In genomic region chr13:109662099-109662498, GRCm38 (mm10) we compare ENCODE assay signal across 15 mouse cellular contexts.
DNase-seq lines count a peak whose midpoint lies in the region; ATAC-seq and TF ChIP-seq lines count a peak whose summit lies in the region.
"Had no signal": no experiment of that assay in that cellular context is flagged by ENCODE, and none has a peak within 500 bp of the region (broad histone marks: within the 10 kb centered on the region; RNA-seq: fewer than 3 reads in every experiment).

No protein-coding gene starts in this region.

- ATAC-seq in liver, embryonic 15.5 days (ENCODE audit: insufficient read depth), result no peak
- ATAC-seq: forebrain, embryonic 14.5 days; midbrain, embryonic 15.5 days had no signal

- no peak for DNase-seq in gastrocnemius, adult 2 months
- DNase-seq in gastrocnemius, postnatal 14 days, result no peak
- DNase-seq in kidney, adult 2 months, result peak; percentile 80
- DNase-seq in kidney, postnatal 25 days, result peak; percentile 64 to 80
- DNase-seq in ovary, postnatal 36 days (ENCODE audit: low spot score), result no peak
- no peak for DNase-seq in adrenal gland, postnatal 4 days (ENCODE audit: low spot score in 2 of 2)
- no peak for DNase-seq in urinary bladder, adult 2 months (ENCODE audit: low spot score)
- DNase-seq: adrenal gland, postnatal 36 days; right cerebral cortex, postnatal 25 days had no signal

- H3K4me3 ChIP-seq in gastrocnemius, adult 2 months, result peak overlapping the region; percentile 22
- no peak overlapping the region for H3K4me3 ChIP-seq in kidney, adult 2 months (ENCODE audit: insufficient read depth, low read depth, low read length)
- H3K4me3 ChIP-seq in liver, embryonic 15.5 days (replicated peaks), result no peak overlapping the region
- H3K4me3 ChIP-seq: hindbrain, embryonic 15.5 days; midbrain, embryonic 15.5 days had no signal

- H3K9me3 ChIP-seq in liver, embryonic 15.5 days (replicated peaks), result no peaks in the 10 kb centered on the region
- H3K9me3 ChIP-seq: hindbrain, embryonic 15.5 days; midbrain, embryonic 15.5 days had no signal

- no peak overlapping the region for H3K4me2 ChIP-seq in liver, embryonic 15.5 days
- H3K4me2 ChIP-seq: hindbrain, embryonic 15.5 days; midbrain, embryonic 15.5 days had no signal

- no peaks in the 10 kb centered on the region for H3K36me3 ChIP-seq in kidney, adult 2 months (ENCODE audit: control insufficient read depth, insufficient read depth, low read length)
- H3K36me3 ChIP-seq in liver, embryonic 15.5 days (replicated peaks), result no peaks in the 10 kb centered on the region
- H3K36me3 ChIP-seq: hindbrain, embryonic 15.5 days; midbrain, embryonic 15.5 days had no signal

- intact Hi-C loops in gastrocnemius, adult 2 months (cut with DNase I), result no loop called here
- intact Hi-C loops in gastrocnemius, postnatal 14 days (cut with DNase I; ENCODE audit: low total_unique reads), result no loop called here

- no peak for TF ChIP-seq CTCF in gastrocnemius, adult 2 months (IDR thresholded peaks at IDR 0.05)
- TF ChIP-seq CTCF in kidney, adult 2 months (conservative IDR thresholded peaks at IDR 0.05; ENCODE audit: insufficient read depth, insufficient read length, low read depth, low read length), result no peak

- TF ChIP-seq POLR2A in kidney, adult 2 months (IDR thresholded peaks at IDR 0.05; ENCODE audit: low read depth, low read length), result no peak

- peaks cover 16% of the 10 kb centered on the region; the same call in 1 of the 2 replicates for H3K4me1 ChIP-seq in kidney, adult 2 months (ENCODE audit: control insufficient read depth, insufficient read depth, low read length)
- peaks cover 57% of the 10 kb centered on the region for H3K4me1 ChIP-seq in liver, embryonic 15.5 days (replicated peaks)

- 28% methylated on average over 5 of the region's 5 CpGs for WGBS in kidney, adult 2 months
- WGBS in liver, embryonic 15.5 days (ENCODE audit: insufficient replicate concordance), result 66% methylated on average over 5 of the region's 5 CpGs

- H3K27me3 ChIP-seq in kidney, adult 2 months (replicated peaks; ENCODE audit: control insufficient read depth, insufficient read depth, low read length), result no peaks in the 10 kb centered on the region
- H3K27me3 ChIP-seq in liver, embryonic 15.5 days, result no peaks in the 10 kb centered on the region
- H3K27me3 ChIP-seq: CH12.LX; hindbrain, embryonic 15.5 days; midbrain, embryonic 15.5 days had no signal

- H3K9ac ChIP-seq in liver, embryonic 15.5 days, result no peak overlapping the region
- H3K9ac ChIP-seq: hindbrain, embryonic 15.5 days; midbrain, embryonic 15.5 days had no signal

- peak overlapping the region; percentile 73 for H3K27ac ChIP-seq in gastrocnemius, adult 2 months
- no peak overlapping the region for H3K27ac ChIP-seq in kidney, adult 2 months (ENCODE audit: insufficient read depth, low read depth, low read length)
- H3K27ac ChIP-seq in liver, embryonic 15.5 days (replicated peaks), result peak overlapping the region; percentile 55; the same call in 1 of the 2 replicates
- H3K27ac ChIP-seq: hindbrain, embryonic 15.5 days; macrophage; midbrain, embryonic 15.5 days had no signal

Comparison
In these comparisons a context has a peak if more than half of its experiments do, and no peak if none do; other contexts are left out.
1. DNase-seq: peak in kidney, adult 2 months (single experiment) and kidney, postnatal 25 days (2 of 2); none in gastrocnemius, adult 2 months (single experiment), gastrocnemius, postnatal 14 days (single experiment), ovary, postnatal 36 days (single experiment), adrenal gland, postnatal 4 days (0 of 2) and urinary bladder, adult 2 months (single experiment).